Mouse (Mus musculus) stomach, embryonic 16.5 days (tissue): ENCODE data around the gene Armc10. TPM values are rescaled to one million over a fixed set of nuclear protein-coding genes. Genes with fewer than 3 reads are reported as not detected.
A peak's percentile ranks its signal among the peaks of the same experiment; 100 is the strongest.
"Not testable (repeated sequence)": the region's sequence is repeated elsewhere in the genome, so short reads cannot be mapped to it uniquely, and the experiment has no call there.

ENCODE experiments used
- ATAC-seq: fragments of 200-750 bp; cut with Nextera tagmentation; 2 replicates; pipeline ENCODE4 v1.8.0; 2017; ENCODE audit warnings: moderate number of reproducible peaks, moderate TSS enrichment; ENCODE audit not compliant: insufficient read depth, low FRiP score
- H3K27ac ChIP-seq: fragments of 300-500 bp; sonication (generic); 2 replicates; pipeline ENCODE4 v1.5.1; 2014; ENCODE audit warnings: low read length
- H3K27me3 ChIP-seq: fragments of 300-500 bp; sonication (generic); 2 replicates; pipeline ENCODE4 v1.6.1; 2014; ENCODE audit warnings: low read length, control low read depth, mixed read lengths; ENCODE audit not compliant: control insufficient read depth, insufficient read depth
- H3K36me3 ChIP-seq: fragments of 300-500 bp; sonication (generic); 2 replicates; pipeline ENCODE4 v1.6.1; 2014; ENCODE audit warnings: low read length; ENCODE audit not compliant: control insufficient read depth, insufficient read depth
- H3K4me1 ChIP-seq: fragments of 300-500 bp; sonication (generic); 2 replicates; pipeline ENCODE4 v1.6.1; 2014; ENCODE audit warnings: low read length, control low read depth, mixed read lengths; ENCODE audit not compliant: control insufficient read depth, insufficient read depth
- H3K4me2 ChIP-seq: fragments of 300-500 bp; sonication (generic); 2 replicates; pipeline ENCODE4 v1.6.1; 2014; ENCODE audit warnings: low read depth, low read length, mixed read lengths
- H3K4me3 ChIP-seq: fragments of 300-500 bp; sonication (generic); replicated peaks from 2 replicates; pipeline ENCODE4 v1.5.1; 2014; ENCODE audit warnings: mild to moderate bottlenecking, low read length
- H3K9ac ChIP-seq: fragments of 300-500 bp; sonication (generic); 2 replicates; pipeline ENCODE4 v1.6.1; 2014; ENCODE audit warnings: low read length
- H3K9me3 ChIP-seq: fragments of 300-500 bp; sonication (generic); replicated peaks from 2 replicates; pipeline ENCODE4 v1.6.1; 2016; ENCODE audit warnings: low read length, control low read depth; ENCODE audit not compliant: control insufficient read depth
- WGBS: fragments of 180-500 bp; shearing (Covaris S2); extraction: QIAGEN DNeasy Blood & Tissue Kit; methylation state at CpG from one replicate; pipeline ENCODE4 v1.1.7; 2014; 5-methylcytosine and 5-hydroxymethylcytosine counted together
- polyA plus RNA-seq: library from polyadenylated mRNA; unstranded; fragments of >200 nt; fragmentation: Nextera tagmentation; extraction: Ambion mirVana; gene quantifications from 2 replicates; pipeline ENCODE4 v1.2.1, GENCODE M21; 2015

Armc10 gene
- polyA plus RNA-seq, 1 experiment from 2014 or later, result 34.2 TPM

- Histone ChIP-seq H3K27ac (no peak overlapping the region), H3K4me3 (no peak overlapping the region), H3K4me2 (no peak overlapping the region), H3K9ac (no peak overlapping the region), H3K27me3 (no peaks in the 10 kb centered on the region), H3K36me3 (no peaks in the 10 kb centered on the region), H3K4me1 (no peaks in the 10 kb centered on the region), H3K9me3 (no peaks in the 10 kb centered on the region)
- ATAC-seq, result no peak
- WGBS, result 49% methylated on average over 3 of the region's 3 CpGs
These were observed 47.8 kb downstream of the Armc10 start for GRCm38 (mm10) chr5:21693372-21693870.

- Histone ChIP-seq H3K27me3 (no peaks in the 10 kb centered on the region), H3K9ac (no peak overlapping the region), H3K36me3 (no peaks in the 10 kb centered on the region), H3K27ac (no peak overlapping the region), H3K4me3 (no peak overlapping the region), H3K4me1 (no peaks in the 10 kb centered on the region), H3K9me3 (no peaks in the 10 kb centered on the region), H3K4me2 (no peak overlapping the region)
- 63% methylated on average over 3 of the region's 3 CpGs for WGBS
- peak; percentile 64; the same call in 1 of the 2 replicates for ATAC-seq
These were observed 49.4 kb downstream of the Armc10 start for GRCm38 (mm10) chr5:21694854-21695490.

GRCm38 (mm10) chr5:21699555-21699954 lies 53.9 kb downstream of the Armc10 start:
- H3K4me3 ChIP-seq, H3K27me3 ChIP-seq, H3K27ac ChIP-seq, H3K9me3 ChIP-seq, H3K9ac ChIP-seq, H3K36me3 ChIP-seq, H3K4me2 ChIP-seq, ATAC-seq, H3K4me1 ChIP-seq: not testable (repeated sequence)
- 89% methylated on average over 3 of the region's 3 CpGs for WGBS

- H3K4me3 ChIP-seq, result peak overlapping the region; percentile 64
- no peak overlapping the region for H3K27ac ChIP-seq
- no peaks in the 10 kb centered on the region for H3K27me3 ChIP-seq
- peak overlapping the region; percentile 92 for H3K4me2 ChIP-seq
- no peaks in the 10 kb centered on the region for H3K36me3 ChIP-seq
- WGBS, result 16% methylated on average over 10 of the region's 10 CpGs
- H3K4me1 ChIP-seq, result no peaks in the 10 kb centered on the region
- no peak for ATAC-seq
- H3K9me3 ChIP-seq, result no peaks in the 10 kb centered on the region
- 0 out of 2 replicates have a peak overlapping the region, but pooled peaks have one; percentile 36 for H3K9ac ChIP-seq
These were observed 54.7 kb downstream of the Armc10 start for GRCm38 (mm10) chr5:21700272-21700821.

GRCm38 (mm10) chr5:21700934-21701333 lies 55.3 kb downstream of the Armc10 start:
- Histone ChIP-seq H3K9me3 (no peaks in the 10 kb centered on the region), H3K36me3 (no peaks in the 10 kb centered on the region), H3K4me1 (no peaks in the 10 kb centered on the region), H3K27ac (no peak overlapping the region; the same call in 1 of the 2 replicates), H3K9ac (peak overlapping the region; percentile 77), H3K4me2 (peak overlapping the region; percentile 92), H3K27me3 (no peaks in the 10 kb centered on the region), H3K4me3 (peak overlapping the region; percentile 64)
- no peak; the same call in 1 of the 2 replicates for ATAC-seq
- WGBS, result 0% methylated on average over 22 of the region's 22 CpGs

- Histone ChIP-seq H3K27me3 (no peaks in the 10 kb centered on the region), H3K9me3 (no peaks in the 10 kb centered on the region), H3K27ac (peak within 1 kb of the TSS; percentile 92), H3K4me2 (peak within 1 kb of the TSS; percentile 92), H3K36me3 (no peaks in the 10 kb centered on the region), H3K9ac (peak within 1 kb of the TSS; percentile 86), H3K4me3 (peak within 1 kb of the TSS; percentile 64), H3K4me1 (no peaks in the 10 kb centered on the region)
- under 1% methylated on average over 56 of the region's 59 CpGs for WGBS
- ATAC-seq, result peak; percentile 100
These were observed 55.9 kb downstream of the Armc10 start, which contains the start of gene Napepld for GRCm38 (mm10) chr5:21701351-21702008. Gene Napepld, minus strand, starts transcription at chr5:21701396.

- Histone ChIP-seq H3K4me1 (no peaks in the 10 kb centered on the region), H3K27ac (peak overlapping the region; percentile 92), H3K9me3 (no peaks in the 10 kb centered on the region), H3K27me3 (no peaks in the 10 kb centered on the region), H3K9ac (peak overlapping the region; percentile 86), H3K4me2 (peak overlapping the region; percentile 79), H3K36me3 (no peaks in the 10 kb centered on the region), H3K4me3 (peak overlapping the region; percentile 64)
- ATAC-seq, result no peak
- WGBS, result 51% methylated on average over 2 of the region's 2 CpGs
These were observed 56.4 kb downstream of the Armc10 start for GRCm38 (mm10) chr5:21702009-21702364.

- Histone ChIP-seq H3K4me1 (no peaks in the 10 kb centered on the region), H3K4me2 (no peak overlapping the region), H3K9me3 (no peaks in the 10 kb centered on the region), H3K27ac (no peak overlapping the region), H3K36me3 (no peaks in the 10 kb centered on the region), H3K4me3 (no peak overlapping the region), H3K27me3 (no peaks in the 10 kb centered on the region), H3K9ac (no peak overlapping the region)
- no peak for ATAC-seq
- 63% methylated on average over 6 of the region's 6 CpGs for WGBS
These were observed 57.4 kb downstream of the Armc10 start for GRCm38 (mm10) chr5:21702873-21703475.

- ATAC-seq, result no peak
- Histone ChIP-seq H3K4me1 (no peaks in the 10 kb centered on the region), H3K4me3 (no peak overlapping the region), H3K27me3 (no peaks in the 10 kb centered on the region), H3K27ac (no peak overlapping the region), H3K4me2 (no peak overlapping the region), H3K9ac (no peak overlapping the region), H3K36me3 (no peaks in the 10 kb centered on the region), H3K9me3 (no peaks in the 10 kb centered on the region)
- 70% methylated on average over 3 of the region's 3 CpGs for WGBS
These were observed 58.1 kb downstream of the Armc10 start for GRCm38 (mm10) chr5:21703708-21704107.
